Mouse (Mus musculus) erythroblast, adult 5-6 weeks (primary cell): ENCODE measurements around the gene Wnt9a. TPM values are rescaled to one million over a fixed set of nuclear protein-coding genes. Genes with fewer than 3 reads are reported as not detected.
"Not testable (repeated sequence)": the region's sequence is repeated elsewhere in the genome, so short reads cannot be mapped to it uniquely, and the experiment has no call there.

Experiments used
- ATAC-seq: replicated peaks from 2 replicates; pipeline ENCODE4 v1.8.0; 2016; ENCODE audit warnings: moderate number of reproducible peaks, mild to moderate bottlenecking, moderate TSS enrichment, inconsistent platforms; ENCODE audit not compliant: poor library complexity, low FRiP score, severe bottlenecking
- total RNA-seq, 2 experiments: library from RNA; stranded (forward) in 1 of 2; stranded (reverse) in 1 of 2; fragments of 150-400 nt in 1 of 2; fragments of 200-764, 138-1000 nt in 1 of 2; gene quantifications; 2 replicates each; pipeline versions ENCODE4 v1.2.3 to v1.2.4; 2015 to 2017; ENCODE audit warnings: low replicate concordance in 2 of 2

Wnt9a gene
- total RNA-seq, 2 experiments from 2014 or later: not detected

DNA sequence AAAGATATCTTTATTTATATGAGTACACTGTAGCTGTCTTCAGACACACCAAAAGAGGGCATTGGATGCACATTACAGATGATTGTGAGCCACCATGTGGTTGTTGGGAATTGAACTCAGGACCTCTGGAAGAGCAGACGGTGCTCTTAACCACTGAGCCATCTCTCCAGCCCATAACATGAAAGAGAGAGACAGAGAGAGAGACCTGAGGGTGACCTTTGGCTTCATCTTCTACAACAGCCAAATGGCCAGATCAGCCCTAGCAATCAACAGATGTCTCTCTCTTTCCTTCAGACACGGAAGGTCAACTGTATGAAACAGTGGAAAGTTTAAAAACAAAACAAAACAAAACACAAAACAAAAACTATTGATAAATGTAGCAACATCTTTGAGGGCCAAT is 5.7 kb upstream of the Wnt9a start:
- ATAC-seq: not testable (repeated sequence)

DNA sequence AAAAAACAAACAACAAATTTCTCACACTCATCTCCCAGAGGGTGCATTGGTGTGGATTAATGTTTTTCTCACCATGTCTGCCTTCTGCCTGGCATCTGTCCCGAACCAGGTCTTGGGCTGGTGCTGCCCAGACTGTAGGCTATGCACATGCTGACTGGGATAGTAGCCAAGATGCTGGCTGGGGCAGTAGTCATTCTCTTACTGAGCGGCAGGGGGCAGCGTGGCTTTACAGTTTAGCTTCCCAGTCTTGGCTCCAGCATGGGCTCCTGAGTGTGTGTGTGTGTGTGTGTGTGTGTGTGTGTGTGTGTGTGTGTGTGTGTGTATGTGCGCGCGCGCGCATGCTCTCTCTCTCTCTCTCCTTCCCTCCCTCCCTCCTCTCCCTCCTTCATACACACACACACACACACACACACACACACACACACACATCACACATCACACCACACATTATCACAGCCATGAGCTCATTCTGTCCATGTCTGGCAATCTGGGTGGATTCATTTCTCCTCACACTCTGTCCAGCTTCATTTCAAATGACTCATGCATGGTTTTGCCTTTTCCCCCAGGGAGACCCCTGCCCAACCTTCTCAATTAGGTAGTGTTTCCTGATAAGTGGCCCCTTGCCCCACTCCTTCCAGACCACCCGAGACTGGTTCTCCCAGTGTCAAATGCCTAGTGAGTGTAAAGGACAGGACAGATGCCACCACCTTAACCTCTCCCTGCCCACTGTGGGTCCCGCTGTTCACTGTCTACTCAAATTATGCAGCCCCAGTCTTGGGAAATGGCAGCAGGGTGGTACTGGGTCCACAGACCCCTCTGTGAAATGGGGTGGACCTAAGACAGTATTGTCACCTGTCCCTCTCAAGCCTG is 3.8 kb upstream of the Wnt9a start:
- ATAC-seq: 0 out of 2 replicates have a peak, but pooled peaks have one; percentile 61

DNA sequence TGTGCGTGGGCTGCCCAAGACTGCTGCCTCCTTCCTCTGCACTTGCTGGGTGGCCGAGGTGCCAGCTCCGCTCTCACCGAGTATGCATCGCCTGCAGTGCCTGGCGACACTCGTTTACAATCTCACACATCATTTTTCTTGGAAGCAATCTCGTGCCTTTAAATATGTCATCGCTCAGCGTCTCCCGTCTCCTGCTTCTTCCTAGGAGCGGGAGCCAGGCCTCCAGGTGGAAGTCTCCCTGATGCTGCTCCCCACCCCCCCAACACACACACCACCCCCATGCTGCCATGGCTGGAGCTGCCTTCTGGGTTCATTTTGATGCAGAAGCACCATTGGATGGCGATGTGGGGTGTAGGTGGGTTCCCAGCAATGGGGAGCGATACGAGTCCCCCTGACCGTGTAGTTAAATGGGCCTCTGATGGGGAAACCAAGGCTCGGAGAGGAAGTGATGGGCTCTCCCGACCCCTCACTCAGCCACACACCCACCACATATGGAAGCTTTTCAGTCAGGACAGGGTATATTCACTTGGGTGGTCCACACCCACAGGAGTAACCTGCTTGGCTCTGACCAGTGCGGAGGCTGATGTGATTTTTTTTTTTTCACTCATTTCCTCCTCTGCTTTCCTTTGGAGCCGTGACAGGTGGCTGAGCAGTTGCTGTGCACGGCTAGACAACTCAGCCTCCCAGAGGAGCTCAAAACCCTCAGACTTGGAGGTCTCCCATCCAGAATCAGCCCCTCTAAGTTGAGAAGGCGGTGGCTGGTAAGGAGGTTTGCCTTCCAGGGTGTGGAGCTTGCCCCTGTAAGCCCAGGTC is 1.5 kb upstream of the Wnt9a start:
- ATAC-seq: no peak

DNA sequence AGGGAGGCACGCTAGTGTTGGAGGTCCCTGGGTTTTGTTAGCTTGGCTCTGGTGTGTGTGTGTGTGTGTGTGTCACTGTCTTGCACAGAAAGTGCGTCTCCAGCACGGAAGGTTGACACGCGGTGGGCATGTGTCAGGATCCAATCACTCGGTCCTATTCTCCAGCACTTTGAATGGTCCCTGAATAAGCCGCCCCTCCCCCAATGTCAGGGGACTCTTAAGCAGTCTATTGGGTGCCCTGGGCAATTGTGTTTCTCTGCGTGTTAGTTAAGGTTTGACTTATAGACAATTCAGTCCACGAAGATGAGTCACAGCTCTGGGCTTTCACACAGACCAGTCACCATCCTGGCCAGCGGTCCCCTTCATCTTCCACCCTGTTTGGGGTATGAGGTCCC is 910 bp upstream of the Wnt9a start:
- ATAC-seq: no peak

DNA sequence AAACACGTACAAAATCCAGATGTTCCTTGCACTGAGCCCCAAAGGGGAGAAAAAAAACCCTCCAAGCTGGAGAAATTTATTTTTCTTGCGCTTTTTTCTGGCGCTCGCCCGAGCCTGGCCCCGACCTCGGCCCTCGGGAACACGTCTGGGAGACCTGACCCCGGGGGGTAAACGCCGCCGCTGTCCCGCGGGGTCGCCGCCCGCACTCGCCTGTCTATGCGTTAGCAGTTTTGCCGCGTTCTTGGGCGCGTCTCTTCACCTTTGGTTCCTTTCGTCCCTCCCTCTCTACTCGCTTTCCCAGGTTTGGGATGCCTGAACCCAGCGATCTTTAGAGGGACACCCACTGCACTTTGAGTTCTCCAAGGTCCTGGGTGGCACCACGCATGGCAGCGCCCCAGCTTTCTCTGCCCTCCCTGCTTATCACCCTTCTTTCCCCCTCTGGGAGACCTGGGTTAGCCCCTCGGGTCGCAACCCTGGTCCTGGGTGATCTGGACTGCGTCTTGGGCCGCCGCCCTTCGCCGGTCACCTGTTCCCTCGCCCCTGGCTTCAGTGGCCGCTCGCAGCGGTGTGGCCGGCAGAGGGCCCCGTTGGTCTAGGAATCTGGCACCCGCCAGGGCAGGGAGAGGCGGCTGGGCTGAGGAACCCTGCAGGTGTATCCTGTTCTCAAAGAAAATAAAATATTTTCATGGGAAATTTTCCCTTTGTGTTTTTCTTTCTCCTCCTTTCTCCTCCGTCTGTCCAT is 865 bp downstream of the Wnt9a start:
- no peak for ATAC-seq

DNA sequence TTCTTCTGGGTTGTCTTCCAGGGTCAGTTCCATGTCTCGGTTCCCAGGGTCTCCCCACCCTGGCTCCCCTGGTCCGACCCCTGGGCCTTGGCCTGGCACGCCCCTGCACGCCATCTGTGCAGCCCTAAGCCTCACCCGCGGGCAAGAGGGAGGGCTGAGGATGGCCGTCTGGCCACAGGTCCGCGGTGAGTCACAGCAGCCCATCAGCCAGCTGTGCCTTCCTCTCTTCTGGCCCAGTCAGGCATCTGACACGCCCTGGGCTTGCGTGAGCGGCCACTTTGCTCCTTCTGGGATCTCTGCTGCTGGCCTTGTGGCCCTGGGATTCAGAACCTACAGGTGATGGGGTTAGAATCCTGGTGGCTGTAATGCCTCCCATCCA is 1.4 kb downstream of the Wnt9a start:
- no peak for ATAC-seq

DNA sequence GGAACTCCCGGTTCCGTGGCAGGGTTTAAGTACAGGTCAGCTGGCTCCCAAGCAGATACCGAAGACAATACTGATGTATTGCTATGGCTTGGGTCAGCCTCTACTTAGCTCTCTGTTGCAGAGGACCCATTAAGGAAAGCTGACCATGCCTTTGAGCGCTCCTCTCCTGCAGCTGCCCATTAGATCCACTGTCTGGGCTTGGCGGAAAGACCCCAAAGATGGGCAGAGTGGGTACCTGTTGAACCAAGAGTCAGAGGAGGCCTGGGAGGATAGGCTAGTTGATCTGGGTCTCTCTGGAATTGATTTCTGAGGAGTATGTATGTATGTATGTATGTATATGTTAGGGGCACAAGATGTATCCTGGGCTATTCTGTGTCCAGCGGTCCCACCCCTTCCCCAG is 1.9 kb downstream of the Wnt9a start:
- no peak for ATAC-seq

DNA sequence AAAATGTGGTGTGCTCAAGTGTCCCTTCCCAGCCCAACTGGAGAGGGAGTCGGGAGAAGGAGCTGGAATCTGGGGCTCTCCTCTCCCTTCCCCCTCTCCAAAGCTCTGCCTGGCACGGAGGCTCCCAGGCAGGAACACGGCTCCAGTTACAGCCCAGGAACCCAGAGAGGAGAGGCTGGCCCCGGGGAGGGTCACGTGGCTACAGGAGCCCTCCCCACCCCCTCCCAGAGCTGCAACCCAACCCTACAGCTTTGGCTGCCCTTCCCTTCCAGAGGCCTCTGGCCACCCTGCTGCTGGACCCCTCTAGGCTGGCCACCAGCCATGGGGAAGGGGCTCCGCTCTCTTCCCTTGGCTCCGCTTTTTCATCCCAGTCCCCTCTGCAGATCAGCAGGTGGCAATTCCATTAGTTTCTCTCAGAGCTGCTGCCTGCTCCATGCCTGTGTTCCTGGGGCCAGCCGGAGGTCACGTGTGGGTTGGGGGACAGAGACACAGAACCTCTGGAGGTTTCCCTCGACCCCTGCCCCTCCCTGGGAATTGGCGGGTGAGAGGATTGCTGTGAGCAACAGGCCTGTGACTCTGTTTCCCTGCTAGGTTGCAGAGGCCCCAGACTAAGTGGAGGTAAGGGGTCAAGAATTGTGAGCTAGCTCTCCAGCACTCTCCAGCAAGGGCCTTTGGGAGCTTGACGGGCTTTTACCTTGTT is 2.5 kb downstream of the Wnt9a start:
- ATAC-seq: no peak

DNA sequence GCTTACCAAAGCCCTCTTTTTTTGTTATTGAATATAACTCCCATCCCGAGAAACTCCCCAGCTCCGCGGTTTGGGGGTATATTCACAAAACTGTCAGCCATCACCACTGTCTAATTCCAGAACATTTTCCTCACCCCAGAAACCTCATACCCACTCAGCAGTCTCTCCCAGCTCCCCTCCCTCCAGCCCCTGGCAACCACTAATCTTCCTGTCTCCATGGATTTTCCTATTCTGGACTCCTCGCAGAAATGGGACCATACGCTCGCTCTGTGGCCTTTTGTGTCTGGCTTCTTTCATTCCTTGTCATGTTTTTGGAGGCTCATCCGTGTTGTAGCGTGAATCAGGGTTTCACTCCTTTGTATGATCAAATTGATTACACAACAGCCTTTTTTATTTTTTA is 3.2 kb downstream of the Wnt9a start:
- ATAC-seq: no peak

DNA sequence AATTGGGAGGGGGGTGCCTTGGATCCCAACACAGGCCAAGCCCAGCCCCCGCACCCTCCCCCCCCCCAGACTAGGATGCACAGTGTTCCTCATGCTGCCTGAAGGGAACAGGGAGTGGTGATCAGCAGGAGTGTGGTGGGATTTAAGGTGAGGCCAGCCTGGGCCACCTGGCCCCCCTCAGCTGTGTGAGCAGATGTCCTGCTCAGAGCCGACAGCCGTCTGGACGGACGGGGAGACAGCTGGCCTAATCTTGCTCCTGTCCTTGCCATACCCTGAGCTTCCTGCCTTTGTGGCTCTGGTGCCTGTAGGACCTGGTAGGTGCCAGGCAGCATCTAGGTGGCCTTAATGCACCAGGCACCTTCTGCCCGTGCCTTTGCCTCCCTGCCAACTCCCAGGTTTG is 5.3 kb downstream of the Wnt9a start:
- ATAC-seq: no peak

DNA sequence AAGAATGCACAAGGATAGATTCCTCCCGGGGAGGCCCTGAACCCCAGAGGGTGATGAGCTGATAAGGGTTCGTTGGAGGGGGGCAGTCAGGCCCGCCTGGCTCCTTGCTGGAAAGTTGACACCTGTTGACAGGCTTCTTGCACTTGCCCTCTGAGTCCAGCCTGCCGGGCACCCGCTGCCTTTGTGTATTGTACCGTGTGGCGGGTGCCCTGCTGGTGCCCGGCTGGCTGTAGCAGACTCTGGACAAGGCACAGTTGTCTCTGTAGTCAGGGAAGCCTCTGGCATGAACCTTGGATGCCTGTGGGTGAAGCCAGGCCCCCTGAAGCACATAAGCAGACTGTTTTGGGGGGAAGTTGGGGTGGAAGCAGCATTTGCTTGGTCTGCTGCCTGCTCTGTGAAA is 5.8 kb downstream of the Wnt9a start:
- ATAC-seq: no peak

DNA sequence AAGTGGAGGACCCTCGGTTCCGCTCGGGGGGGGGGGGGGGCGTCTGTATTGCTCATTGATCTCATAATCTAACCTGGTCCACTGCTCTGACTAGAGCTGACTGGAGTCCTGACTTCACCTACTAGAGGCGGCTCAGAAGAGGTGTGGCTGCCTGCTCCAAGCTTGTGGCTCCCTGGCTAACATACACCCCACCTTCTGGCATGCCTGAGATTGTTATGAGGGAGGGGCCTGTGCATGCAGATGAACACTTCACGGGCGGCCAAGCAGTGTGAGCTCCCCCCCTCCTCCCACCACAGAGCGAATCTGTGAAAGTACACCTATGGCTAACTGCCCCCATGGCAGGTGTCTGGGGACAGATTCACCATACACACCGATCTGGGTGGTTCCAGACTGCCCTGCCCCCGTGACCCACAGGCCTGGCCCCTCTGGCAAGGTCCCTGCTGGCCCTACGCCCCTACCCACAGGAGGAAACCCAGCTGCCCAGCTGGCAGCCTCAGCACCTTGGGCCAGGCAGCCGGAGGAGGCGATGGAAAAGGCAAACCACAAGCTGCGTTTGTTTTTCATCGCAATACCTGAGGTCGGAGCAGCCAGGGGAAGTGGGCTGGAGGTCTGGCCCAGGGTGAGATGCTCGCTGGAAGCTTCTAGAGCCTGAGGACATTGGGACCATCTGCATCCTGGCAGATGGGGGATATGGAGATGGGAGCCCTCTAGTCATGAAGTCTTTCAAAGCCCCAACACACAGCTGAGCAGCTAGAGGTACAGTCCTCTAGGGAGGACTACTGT is 6.5 kb downstream of the Wnt9a start:
- no peak for ATAC-seq

DNA sequence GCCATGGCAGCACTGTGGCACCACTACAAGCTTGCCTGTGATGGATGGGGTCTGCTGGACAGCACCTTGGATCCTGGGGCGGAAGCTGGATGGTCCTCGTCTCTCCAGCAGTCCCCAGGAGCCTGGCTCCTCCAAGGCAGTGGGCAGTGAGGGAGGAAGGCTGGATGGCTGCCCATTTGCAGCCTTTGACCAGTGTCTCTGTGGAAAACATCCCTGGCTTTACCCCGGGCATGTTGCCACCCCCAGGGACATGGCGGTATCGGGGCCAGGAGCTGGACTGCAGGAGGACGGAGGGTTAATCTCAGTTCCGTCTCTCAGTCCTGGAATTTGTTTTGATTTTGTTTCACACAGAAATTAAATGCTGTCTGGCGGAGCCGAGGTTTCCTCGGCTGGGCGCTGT is 7.2 kb downstream of the Wnt9a start:
- no peak for ATAC-seq

DNA sequence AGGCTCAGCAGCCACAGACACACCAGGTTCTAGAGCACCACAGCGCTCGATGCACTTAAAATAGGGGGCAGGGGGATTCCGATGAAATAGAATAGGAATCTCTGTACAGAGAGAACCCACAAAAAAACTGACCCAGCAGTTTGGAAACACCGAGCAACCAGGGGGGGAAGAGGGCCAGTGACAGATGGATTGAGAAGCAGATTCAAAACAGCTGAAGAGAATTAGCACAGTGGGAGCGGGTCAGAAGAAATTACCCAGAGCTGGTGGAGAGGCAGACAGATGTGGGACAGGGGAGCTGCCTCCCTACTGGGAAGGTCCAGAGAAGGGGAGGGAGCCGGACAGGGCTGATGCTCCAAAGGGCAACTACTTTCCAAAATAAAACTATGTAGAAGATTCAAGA is 9.8 kb downstream of the Wnt9a start:
- ATAC-seq: no peak

DNA sequence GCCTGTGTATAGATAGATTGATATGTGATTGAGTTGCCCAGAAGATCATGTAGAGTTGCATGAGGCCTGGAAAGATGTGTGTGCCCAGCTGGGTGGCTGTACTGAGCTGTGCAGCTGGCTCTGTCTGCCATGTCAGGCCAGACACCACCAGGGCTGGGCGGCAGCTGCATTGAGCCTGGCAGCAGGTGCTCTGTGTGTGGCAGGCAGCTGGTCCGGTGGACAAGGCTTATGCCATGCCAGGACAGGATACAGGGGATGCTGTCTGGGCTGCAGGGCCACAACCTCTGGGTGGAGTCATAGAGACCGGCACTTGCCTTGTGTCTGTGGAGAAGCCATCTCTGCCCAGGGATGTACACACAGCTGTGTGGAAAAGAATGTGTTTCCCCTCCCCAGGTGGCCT is 16.3 kb downstream of the Wnt9a start:
- ATAC-seq: no peak

DNA sequence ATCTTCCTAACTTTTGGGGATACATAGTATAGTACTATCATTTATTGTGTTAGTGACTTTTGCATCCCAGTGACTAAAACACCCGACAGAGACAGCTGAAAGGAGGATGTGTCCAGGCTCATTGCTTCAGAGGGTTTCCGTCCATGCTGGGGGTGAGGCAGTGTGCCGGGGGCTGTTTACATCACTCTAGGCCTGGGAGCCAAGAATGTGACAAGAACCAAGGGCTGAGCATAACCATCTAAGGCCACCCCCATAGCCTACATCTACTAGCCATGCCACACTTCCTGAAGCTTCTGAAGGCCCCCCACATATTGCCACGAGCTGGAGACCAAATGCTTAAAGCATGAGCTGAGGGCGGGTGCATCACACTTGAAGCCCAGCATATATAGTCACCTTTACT is 18.0 kb downstream of the Wnt9a start:
- ATAC-seq: no peak

DNA sequence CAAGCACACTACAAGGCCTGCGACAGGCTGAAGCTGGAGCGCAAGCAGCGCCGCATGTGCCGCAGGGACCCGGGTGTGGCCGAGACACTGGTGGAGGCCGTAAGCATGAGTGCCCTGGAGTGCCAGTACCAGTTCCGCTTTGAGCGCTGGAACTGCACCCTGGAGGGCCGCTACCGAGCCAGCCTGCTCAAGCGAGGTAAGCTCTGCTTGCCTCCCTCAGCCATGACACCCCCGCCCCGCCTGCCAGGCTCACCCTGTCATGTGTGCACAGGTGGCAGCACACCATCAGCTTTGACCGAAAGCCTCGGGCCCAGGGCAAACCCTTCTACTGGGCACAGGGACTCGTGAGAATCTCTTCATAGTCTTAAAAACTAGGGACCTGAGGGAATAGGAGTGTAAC is 20.9 kb downstream of the Wnt9a start:
- ATAC-seq: no peak

DNA sequence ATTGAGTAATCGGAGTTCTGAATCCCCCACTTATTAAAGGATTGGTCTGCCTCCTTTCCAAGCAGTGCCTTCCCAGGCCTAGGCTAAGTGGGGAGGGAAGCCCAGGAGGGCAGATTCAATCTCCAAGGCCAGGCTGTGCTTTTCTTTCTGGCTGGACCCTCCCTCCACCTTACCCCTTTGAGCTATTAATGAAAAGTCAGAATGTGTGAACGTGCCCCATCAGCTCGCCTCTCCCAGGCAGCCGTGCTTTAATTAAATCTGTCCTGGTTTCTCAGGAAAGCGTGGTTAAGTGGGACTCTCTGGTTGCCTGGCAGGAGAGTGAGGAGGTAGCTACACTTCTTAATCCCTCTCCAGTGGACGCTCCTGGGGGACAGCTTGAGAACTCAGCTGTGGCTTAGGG is 22.9 kb downstream of the Wnt9a start:
- no peak for ATAC-seq

DNA sequence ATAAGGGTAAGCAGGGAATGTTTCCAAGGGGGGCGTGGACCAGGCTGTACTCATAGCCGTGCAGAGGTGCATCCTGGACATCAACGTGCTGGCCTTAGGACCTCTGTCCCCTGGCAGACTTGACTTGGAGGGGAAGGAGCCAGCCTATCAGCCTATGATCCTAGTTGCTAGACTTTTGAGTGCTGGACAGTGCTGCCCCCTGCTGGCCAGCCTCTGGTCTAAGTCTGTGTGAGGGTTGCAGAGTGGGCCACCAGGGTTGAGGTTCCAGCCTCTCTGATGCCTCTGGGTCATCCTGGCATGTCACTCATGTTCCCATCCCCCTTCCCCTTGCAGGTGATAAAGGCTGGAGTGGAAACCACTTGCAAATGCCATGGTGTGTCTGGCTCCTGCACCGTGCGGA is 23.8 kb downstream of the Wnt9a start:
- peak; percentile 65 for ATAC-seq
